Comparison of ENCODE assay signal across 17 mouse cellular contexts in genomic region chr7:105534162-105534561, GRCm38 (mm10). TPM values are rescaled to one million over a fixed set of nuclear protein-coding genes. Genes with fewer than 3 reads are reported as not detected.
DNase-seq lines count a peak whose midpoint lies in the region; TF ChIP-seq lines count a peak whose summit lies in the region.
"Had no signal": no experiment of that assay in that cellular context is flagged by ENCODE, and none has a peak within 500 bp of the region (broad histone marks: within the 10 kb centered on the region; RNA-seq: fewer than 3 reads in every experiment).

No protein-coding gene starts in this region.

- no peak for DNase-seq in layer of hippocampus, adult 2 months (ENCODE audit: low spot score in 2 of 2)
- no peak for DNase-seq in layer of hippocampus, postnatal 25 days (ENCODE audit: extremely low spot score in 1 of 2, low spot score in 1 of 2)
- peak; percentile 19 for DNase-seq in thymus, postnatal 0 days (ENCODE audit: low spot score)
- no peak for DNase-seq in thymus, postnatal 10 days (ENCODE audit: low spot score in 2 of 2)
- peak; percentile 14 for DNase-seq in T-cell, adult 2 months (ENCODE audit: low spot score)
- DNase-seq in layer of hippocampus, adult 8-10 months (ENCODE audit: low spot score in 2 of 2), result no peak
- no peak for DNase-seq in right cerebral cortex, postnatal 14 days
- DNase-seq: adrenal gland, postnatal 10 days; cerebellum, postnatal 36 days; forebrain, postnatal 0 days; gastrocnemius, postnatal 36 days; kidney, postnatal 14 days had no signal

- H3K27ac ChIP-seq in layer of hippocampus, adult 2 months, result no peak overlapping the region
- H3K27ac ChIP-seq: heart, embryonic 13.5 days; hindbrain, embryonic 15.5 days; limb, embryonic 15.5 days; stomach, embryonic 15.5 days had no signal

- peak; percentile 66 for TF ChIP-seq CTCF in layer of hippocampus, adult 2 months (conservative IDR thresholded peaks at IDR 0.05)

- H3K4me3 ChIP-seq in layer of hippocampus, adult 2 months, result no peak overlapping the region
- H3K4me3 ChIP-seq: heart, embryonic 13.5 days; hindbrain, embryonic 15.5 days; limb, embryonic 15.5 days; stomach, embryonic 15.5 days had no signal

RNA-seq across cellular contexts. Expression of gene Smpd1, which starts 20.0 kb away (rescaled TPM):
- total RNA-seq in layer of hippocampus, adult 2 months (2021), result 10 to 100 TPM; 82.7 to 86.2 TPM
- total RNA-seq in layer of hippocampus, postnatal 25 days (2021), result 10 to 100 TPM; 89.3 to 93.6 TPM
- 24.3 and 25.6 TPM in 2 replicates for polyA plus RNA-seq in thymus, postnatal 0 days (2015; fragmentation: Nextera tagmentation; extraction: Ambion mirVana)
- 10 to 100 TPM; 82.2 to 87.5 (median 85.0) TPM for total RNA-seq in layer of hippocampus, adult 8-10 months (2022)

RNA-seq across cellular contexts. Expression of gene Apbb1, which starts 47.3 kb away (rescaled TPM):
- total RNA-seq in layer of hippocampus, adult 2 months (2021), result 100 to 1,000 TPM; 360 to 370 TPM
- 100 to 1,000 TPM; 371 to 404 TPM for total RNA-seq in layer of hippocampus, postnatal 25 days (2021)
- polyA plus RNA-seq in thymus, postnatal 0 days (2015; fragmentation: Nextera tagmentation; extraction: Ambion mirVana), result 6.5 and 7.7 TPM in 2 replicates
- 100 to 1,000 TPM; 351 to 364 (median 362) TPM for total RNA-seq in layer of hippocampus, adult 8-10 months (2022)
- total RNA-seq: megakaryocyte progenitor cell, adult 5-6 weeks had no signal

RNA-seq across cellular contexts. Expression of gene Cavin3, which starts 52.1 kb away (rescaled TPM):
- total RNA-seq in layer of hippocampus, adult 2 months (2021), result 10 to 100 TPM; 13.9 to 14.2 TPM
- total RNA-seq in layer of hippocampus, postnatal 25 days (2021), result 10 to 100 TPM; 14.2 to 14.9 TPM
- polyA plus RNA-seq in thymus, postnatal 0 days (2015; fragmentation: Nextera tagmentation; extraction: Ambion mirVana), result 14.0 and 15.1 TPM in 2 replicates
- 10 to 100 TPM; 11.0 to 14.1 (median 12.4) TPM for total RNA-seq in layer of hippocampus, adult 8-10 months (2022)

Comparison
In these comparisons a context has a peak if more than half of its experiments do, and no peak if none do; other contexts are left out.
1. DNase-seq: peak in thymus, postnatal 0 days (single experiment) and T-cell, adult 2 months (single experiment); none in layer of hippocampus, adult 2 months (0 of 2), layer of hippocampus, postnatal 25 days (0 of 2), thymus, postnatal 10 days (0 of 2), layer of hippocampus, adult 8-10 months (0 of 2) and right cerebral cortex, postnatal 14 days (single experiment).